Mouse (Mus musculus) T-cell, adult 2 months (primary cell): Measurements from ENCODE around the gene Smchd1.
"Not testable (repeated sequence)": the region's sequence is repeated elsewhere in the genome, so short reads cannot be mapped to it uniquely, and the experiment has no call there.

Source experiments
- DNase-seq: peaks from one replicate; pipeline ENCODE4 v3.0.0; 2022; ENCODE audit warnings: low spot score

The Smchd1 gene

GRCm38 (mm10) chr17:71445191-71445590 is 30.0 kb downstream of the Smchd1 start:
- no peak for DNase-seq

GRCm38 (mm10) chr17:71444718-71445117 is 30.4 kb downstream of the Smchd1 start:
- DNase-seq, result no peak

- no peak for DNase-seq
These were observed 31.0 kb downstream of the Smchd1 start for GRCm38 (mm10) chr17:71444126-71444525.

GRCm38 (mm10) chr17:71443273-71443672 is 31.9 kb downstream of the Smchd1 start:
- no peak for DNase-seq

- DNase-seq, result not testable (repeated sequence)
These were observed 52.6 kb downstream of the Smchd1 start for GRCm38 (mm10) chr17:71422502-71422901.

GRCm38 (mm10) chr17:71419448-71419847 is 55.7 kb downstream of the Smchd1 start:
- DNase-seq, result not testable (repeated sequence)

GRCm38 (mm10) chr17:71417008-71417407 is 58.1 kb downstream of the Smchd1 start:
- no peak for DNase-seq

GRCm38 (mm10) chr17:71387401-71387800 is 87.7 kb downstream of the Smchd1 start:
- DNase-seq, result no peak

- DNase-seq, result no peak
These were observed 94.8 kb downstream of the Smchd1 start for GRCm38 (mm10) chr17:71380346-71380745.

GRCm38 (mm10) chr17:71377901-71378300 is 97.2 kb downstream of the Smchd1 start:
- DNase-seq, result no peak

GRCm38 (mm10) chr17:71355526-71355925 is 119.6 kb downstream of the Smchd1 start:
- DNase-seq, result no peak

- DNase-seq, result no peak
These were observed 120.9 kb downstream of the Smchd1 start for GRCm38 (mm10) chr17:71354205-71354604.

- no peak for DNase-seq
These were observed 127.0 kb downstream of the Smchd1 start for GRCm38 (mm10) chr17:71348188-71348587.

- DNase-seq, result no peak
These were observed 133.1 kb downstream of the Smchd1 start for GRCm38 (mm10) chr17:71342006-71342405.

- DNase-seq, result no peak
These were observed 136.5 kb downstream of the Smchd1 start for GRCm38 (mm10) chr17:71338627-71339026.

- DNase-seq, result no peak
These were observed 137.6 kb downstream of the Smchd1 start for GRCm38 (mm10) chr17:71337546-71337945.

GRCm38 (mm10) chr17:71336421-71336820 is 138.7 kb downstream of the Smchd1 start:
- no peak for DNase-seq

- no peak for DNase-seq
These were observed 142.8 kb downstream of the Smchd1 start for GRCm38 (mm10) chr17:71332298-71332697.

- not testable (repeated sequence) for DNase-seq
These were observed 154.4 kb downstream of the Smchd1 start for GRCm38 (mm10) chr17:71320731-71321130.

GRCm38 (mm10) chr17:71319361-71319760 is 155.8 kb downstream of the Smchd1 start:
- no peak for DNase-seq

GRCm38 (mm10) chr17:71317571-71317970 is 157.6 kb downstream of the Smchd1 start:
- DNase-seq, result no peak

GRCm38 (mm10) chr17:71314315-71314714 is 160.8 kb downstream of the Smchd1 start:
- DNase-seq, result no peak

- peak; percentile 28 for DNase-seq
These were observed 163.6 kb downstream of the Smchd1 start, which contains the start of gene Emilin2 for GRCm38 (mm10) chr17:71311340-71312171. Emilin2 (minus strand) TSS chr17:71311978.
